Comparison of ENCODE assay signal across 14 mouse cellular contexts in genomic region chr12:71572833-71573446, GRCm38 (mm10).
A peak's percentile ranks its signal among the peaks of the same experiment; 100 is the strongest.
DNase-seq lines count a peak whose midpoint lies in the region; ATAC-seq and TF ChIP-seq lines count a peak whose summit lies in the region.
"Had no signal": no experiment of that assay in that cellular context is flagged by ENCODE, and none has a peak within 500 bp of the region (broad histone marks: within the 10 kb centered on the region; RNA-seq: fewer than 3 reads in every experiment).

No protein-coding gene starts in this region.

- no peak for TF ChIP-seq CTCF in hindbrain, postnatal 0 days (IDR thresholded peaks at IDR 0.05; ENCODE audit: low read depth)
- no peak for TF ChIP-seq CTCF in lung, postnatal 0 days (IDR thresholded peaks at IDR 0.05)

- H3K9ac ChIP-seq in hindbrain, postnatal 0 days (replicated peaks; ENCODE audit: low read length), result no peak overlapping the region
- no peak overlapping the region for H3K9ac ChIP-seq in forebrain, embryonic 13.5 days
- H3K9ac ChIP-seq in hindbrain, embryonic 15.5 days, result no peak overlapping the region
- H3K9ac ChIP-seq in lung, postnatal 0 days (replicated peaks; ENCODE audit: low read depth), result no peak overlapping the region
- H3K9ac ChIP-seq: embryonic facial prominence, embryonic 15.5 days; lung, embryonic 14.5 days; stomach, embryonic 15.5 days had no signal

- H3K36me3 ChIP-seq in hindbrain, embryonic 10.5 days, result no peaks in the 10 kb centered on the region
- H3K36me3 ChIP-seq in hindbrain, postnatal 0 days (ENCODE audit: insufficient read depth, low read length), result no peaks in the 10 kb centered on the region
- H3K36me3 ChIP-seq in forebrain, embryonic 13.5 days (ENCODE audit: poor library complexity, severe bottlenecking), result no peaks in the 10 kb centered on the region
- H3K36me3 ChIP-seq in hindbrain, embryonic 15.5 days, result no peaks in the 10 kb centered on the region
- H3K36me3 ChIP-seq in myocyte (ENCODE audit: control insufficient read depth, insufficient read depth), result no peaks in the 10 kb centered on the region
- no peaks in the 10 kb centered on the region for H3K36me3 ChIP-seq in lung, postnatal 0 days (ENCODE audit: insufficient read depth, low read length)
- H3K36me3 ChIP-seq: embryonic facial prominence, embryonic 15.5 days; stomach, embryonic 15.5 days had no signal

- TF ChIP-seq POLR2A in myocyte (IDR thresholded peaks at IDR 0.05; ENCODE audit: insufficient read length, low read depth), result no peak

- no peaks in the 10 kb centered on the region for H3K79me2 ChIP-seq in myocyte (ENCODE audit: control insufficient read depth, insufficient read depth)

- H3ac ChIP-seq in myocyte (ENCODE audit: control insufficient read depth, insufficient read length), result no peak overlapping the region

- intact Hi-C loops in gastrocnemius, postnatal 14 days (cut with DNase I; ENCODE audit: low total_unique reads), result no loop called here

- H3K4me3 ChIP-seq in hindbrain, embryonic 10.5 days, result 0 out of 2 replicates have a peak overlapping the region, but pooled peaks have one; percentile 6
- no peak overlapping the region for H3K4me3 ChIP-seq in hindbrain, postnatal 0 days (ENCODE audit: low read length)
- no peak overlapping the region for H3K4me3 ChIP-seq in forebrain, embryonic 13.5 days
- no peak overlapping the region for H3K4me3 ChIP-seq in hindbrain, embryonic 15.5 days
- no peak overlapping the region for H3K4me3 ChIP-seq in myocyte
- no peak overlapping the region for H3K4me3 ChIP-seq in lung, postnatal 0 days (ENCODE audit: low read depth, low read length)
- H3K4me3 ChIP-seq: embryonic facial prominence, embryonic 15.5 days; stomach, embryonic 15.5 days had no signal

- no peak for DNase-seq in hindbrain, embryonic 10.5 days (ENCODE audit: low spot score)
- no peak for DNase-seq in hindbrain, postnatal 0 days (ENCODE audit: low spot score)
- no peak for DNase-seq in gastrocnemius, postnatal 14 days
- no peak for DNase-seq in lung, postnatal 10 days
- DNase-seq in lung, postnatal 0 days (ENCODE audit: low spot score), result no peak
- DNase-seq: cerebellum, adult 11 months; kidney, adult 11 months; kidney, postnatal 14 days; lung, embryonic 14.5 days had no signal

- ATAC-seq in hindbrain, postnatal 0 days, result no peak
- 0 out of 2 replicates have a peak, but pooled peaks have one; percentile 9 for ATAC-seq in forebrain, embryonic 13.5 days
- no peak for ATAC-seq in hindbrain, embryonic 15.5 days (ENCODE audit: low FRiP score, low read depth)
- no peak for ATAC-seq in lung, postnatal 0 days

- TF ChIP-seq EP300 in lung, postnatal 0 days (IDR thresholded peaks at IDR 0.05), result no peak

- H3K4me1 ChIP-seq in hindbrain, embryonic 10.5 days (replicated peaks), result peaks cover 49% of the 10 kb centered on the region
- no peaks in the 10 kb centered on the region for H3K4me1 ChIP-seq in hindbrain, postnatal 0 days (ENCODE audit: insufficient read depth, low read length)
- H3K4me1 ChIP-seq in forebrain, embryonic 13.5 days, result peaks cover 48% of the 10 kb centered on the region
- H3K4me1 ChIP-seq in hindbrain, embryonic 15.5 days (replicated peaks), result peaks cover 24% of the 10 kb centered on the region
- H3K4me1 ChIP-seq in lung, postnatal 0 days (ENCODE audit: insufficient read depth, low read depth, low read length), result no peaks in the 10 kb centered on the region
- H3K4me1 ChIP-seq: stomach, embryonic 15.5 days had no signal

- H3K4me2 ChIP-seq in hindbrain, postnatal 0 days (ENCODE audit: low read depth, low read length), result no peak overlapping the region
- peak overlapping the region; percentile 14; the same call in 1 of the 2 replicates for H3K4me2 ChIP-seq in forebrain, embryonic 13.5 days
- no peak overlapping the region; the same call in 1 of the 2 replicates for H3K4me2 ChIP-seq in hindbrain, embryonic 15.5 days
- no peak overlapping the region for H3K4me2 ChIP-seq in myocyte (ENCODE audit: low read depth)
- no peak overlapping the region for H3K4me2 ChIP-seq in lung, postnatal 0 days (replicated peaks; ENCODE audit: low read depth, low read length)
- H3K4me2 ChIP-seq: embryonic facial prominence, embryonic 15.5 days; lung, embryonic 14.5 days; stomach, embryonic 15.5 days had no signal

- WGBS in hindbrain, embryonic 10.5 days, result 51% methylated on average over 14 of the region's 14 CpGs
- WGBS in hindbrain, postnatal 0 days, result 33% methylated on average over 14 of the region's 14 CpGs
- 20% methylated on average over 14 of the region's 14 CpGs for WGBS in forebrain, embryonic 13.5 days
- WGBS in hindbrain, embryonic 15.5 days, result 31% methylated on average over 14 of the region's 14 CpGs
- WGBS in lung, postnatal 0 days, result 53% methylated on average over 14 of the region's 14 CpGs

- H3K27ac ChIP-seq in hindbrain, embryonic 10.5 days, result peak overlapping the region; percentile 79
- H3K27ac ChIP-seq in hindbrain, postnatal 0 days, result no peak overlapping the region
- peak overlapping the region; percentile 65 for H3K27ac ChIP-seq in forebrain, embryonic 13.5 days
- 0 out of 2 replicates have a peak overlapping the region, but pooled peaks have one; percentile 32 for H3K27ac ChIP-seq in hindbrain, embryonic 15.5 days (replicated peaks)
- H3K27ac ChIP-seq in lung, postnatal 0 days (ENCODE audit: low read length), result no peak overlapping the region
- H3K27ac ChIP-seq: embryonic facial prominence, embryonic 15.5 days; stomach, embryonic 15.5 days had no signal

- no peaks in the 10 kb centered on the region for H3K27me3 ChIP-seq in hindbrain, embryonic 10.5 days (ENCODE audit: insufficient read depth, poor library complexity, severe bottlenecking)
- no peaks in the 10 kb centered on the region for H3K27me3 ChIP-seq in hindbrain, postnatal 0 days (ENCODE audit: insufficient read depth, low read length)
- H3K27me3 ChIP-seq in forebrain, embryonic 13.5 days, result no peaks in the 10 kb centered on the region
- H3K27me3 ChIP-seq in hindbrain, embryonic 15.5 days, result no peaks in the 10 kb centered on the region
- no peaks in the 10 kb centered on the region for H3K27me3 ChIP-seq in myocyte (ENCODE audit: control insufficient read depth, insufficient read depth, insufficient read length)
- H3K27me3 ChIP-seq in lung, postnatal 0 days (replicated peaks; ENCODE audit: insufficient read depth, low read length), result no peaks in the 10 kb centered on the region
- H3K27me3 ChIP-seq: embryonic facial prominence, embryonic 15.5 days; stomach, embryonic 15.5 days had no signal

- H3K9me3 ChIP-seq in hindbrain, embryonic 10.5 days, result no peaks in the 10 kb centered on the region
- H3K9me3 ChIP-seq in hindbrain, postnatal 0 days (ENCODE audit: low read length), result no peaks in the 10 kb centered on the region
- H3K9me3 ChIP-seq in forebrain, embryonic 13.5 days (replicated peaks), result no peaks in the 10 kb centered on the region
- H3K9me3 ChIP-seq in hindbrain, embryonic 15.5 days, result no peaks in the 10 kb centered on the region
- H3K9me3 ChIP-seq in lung, postnatal 0 days (ENCODE audit: low read length), result no peaks in the 10 kb centered on the region
- H3K9me3 ChIP-seq: embryonic facial prominence, embryonic 15.5 days; stomach, embryonic 15.5 days had no signal

TF ChIP-seq in myocyte, 11 proteins besides CTCF, POLR2A, EP300 and RAD21:
- TF ChIP-seq CEBPB (IDR thresholded peaks at IDR 0.05; ENCODE audit: insufficient read depth, poor library complexity, severe bottlenecking) (peak; percentile 50; the same call in 1 of the 2 replicates), E2F4 (IDR thresholded peaks at IDR 0.05; ENCODE audit: insufficient read depth) (no peak)

Comparison
In these comparisons a context has a peak if more than half of its experiments do, and no peak if none do; other contexts are left out.
1. H3K27ac ChIP-seq: peak in hindbrain, embryonic 10.5 days (single experiment), forebrain, embryonic 13.5 days (single experiment) and hindbrain, embryonic 15.5 days (single experiment); none in hindbrain, postnatal 0 days (single experiment) and lung, postnatal 0 days (single experiment).